Mouse (Mus musculus): ENCODE results near the gene Tfg.

Tfg gene

GRCm38 (mm10) chr16:56717224-56718200 is at the start of gene Tfg:
Gene Tfg, minus strand, starts transcription at chr16:56717450.
- in situ Hi-C loops (cut with MboI, MseI): loop anchor here (10.0 kb wide), 1 partner anchor 683 kb away; the partner anchor contains the start of gene Trmt10c

- in situ Hi-C loops (cut with MboI, MseI): loop anchor here (10.0 kb wide), 1 partner anchor 386 kb away; no protein-coding TSS in a partner anchor
Observed at GRCm38 (mm10) chr16:56729060-56729459, 11.8 kb upstream of the Tfg start.

GRCm38 (mm10) chr16:56724927-56725326 is 7.7 kb upstream of the Tfg start:
- in situ Hi-C loops (cut with MboI, MseI): loop anchor here (10.0 kb wide), 1 partner anchor 390 kb away; no protein-coding TSS in a partner anchor

- in situ Hi-C loops (cut with MboI, MseI): loop anchor here (10.0 kb wide), 1 partner anchor 392 kb away; no protein-coding TSS in a partner anchor
Observed at GRCm38 (mm10) chr16:56722357-56722756, 5.1 kb upstream of the Tfg start.

- in situ Hi-C loops (cut with MboI, MseI): loop anchor here (10.0 kb wide), 1 partner anchor 684 kb away; the partner anchor contains the start of gene Trmt10c
Observed at GRCm38 (mm10) chr16:56719031-56719430, 1.8 kb upstream of the Tfg start.

- in situ Hi-C loops (cut with MboI, MseI): loop anchor here (10.0 kb wide), 1 partner anchor 682 kb away; the partner anchor contains the start of gene Trmt10c
Observed at GRCm38 (mm10) chr16:56716557-56717179, 582 bp downstream of the Tfg start.

GRCm38 (mm10) chr16:56715608-56716007 is 1.6 kb downstream of the Tfg start:
- in situ Hi-C loops (cut with MboI, MseI): loop anchor here (10.0 kb wide), 1 partner anchor 681 kb away; the partner anchor contains the start of gene Trmt10c

GRCm38 (mm10) chr16:56710071-56710470 is 7.2 kb downstream of the Tfg start:
- in situ Hi-C loops (cut with MboI, MseI): loop anchor here (10.0 kb wide), 1 partner anchor 675 kb away; the partner anchor contains the start of gene Trmt10c

- in situ Hi-C loops (cut with MboI, MseI): loop anchor here (10.0 kb wide), 1 partner anchor 791 kb away; no protein-coding TSS in a partner anchor
Observed at GRCm38 (mm10) chr16:56705731-56706130, 11.5 kb downstream of the Tfg start.

- in situ Hi-C loops (cut with MboI, MseI): loop anchor here (10.0 kb wide), 1 partner anchor 786 kb away; no protein-coding TSS in a partner anchor
Observed at GRCm38 (mm10) chr16:56700898-56701297, 16.4 kb downstream of the Tfg start.

- in situ Hi-C loops (cut with MboI, MseI): no loop called here
Observed at GRCm38 (mm10) chr16:56696448-56696847, 20.8 kb downstream of the Tfg start.

- in situ Hi-C loops (cut with MboI, MseI): no loop called here
Observed at GRCm38 (mm10) chr16:56690715-56691114, 26.5 kb downstream of the Tfg start.

GRCm38 (mm10) chr16:56686747-56687146 is 30.5 kb downstream of the Tfg start:
- in situ Hi-C loops (cut with MboI, MseI): no loop called here

- in situ Hi-C loops (cut with MboI, MseI): no loop called here
Observed at GRCm38 (mm10) chr16:56681010-56681645, 36.1 kb downstream of the Tfg start.

GRCm38 (mm10) chr16:56677146-56677545 is 40.1 kb downstream of the Tfg start:
- in situ Hi-C loops (cut with MboI, MseI): no loop called here

- in situ Hi-C loops (cut with MboI, MseI): no loop called here
Observed at GRCm38 (mm10) chr16:56673420-56673819, 43.8 kb downstream of the Tfg start.

- in situ Hi-C loops (cut with MboI, MseI): no loop called here
Observed at GRCm38 (mm10) chr16:56670941-56671340, 46.3 kb downstream of the Tfg start.

- in situ Hi-C loops (cut with MboI, MseI): no loop called here
Observed at GRCm38 (mm10) chr16:56669520-56669919, 47.7 kb downstream of the Tfg start.

GRCm38 (mm10) chr16:56658866-56659265 is 58.4 kb downstream of the Tfg start:
- in situ Hi-C loops (cut with MboI, MseI): no loop called here

- in situ Hi-C loops (cut with MboI, MseI): no loop called here
Observed at GRCm38 (mm10) chr16:56655193-56655910, 61.9 kb downstream of the Tfg start.
